Mouse (Mus musculus) 3T3-L1 (cell line): ENCODE measurements around the gene Hacd4.
"Not testable (repeated sequence)": the region's sequence is repeated elsewhere in the genome, so short reads cannot be mapped to it uniquely, and the experiment has no call there.

Source experiments
- DNase-seq: peaks from one replicate; pipeline ENCODE4 v3.0.0-alpha.2; 2015; ENCODE audit warnings: low read depth, low spot score

Gene Hacd4

DNA sequence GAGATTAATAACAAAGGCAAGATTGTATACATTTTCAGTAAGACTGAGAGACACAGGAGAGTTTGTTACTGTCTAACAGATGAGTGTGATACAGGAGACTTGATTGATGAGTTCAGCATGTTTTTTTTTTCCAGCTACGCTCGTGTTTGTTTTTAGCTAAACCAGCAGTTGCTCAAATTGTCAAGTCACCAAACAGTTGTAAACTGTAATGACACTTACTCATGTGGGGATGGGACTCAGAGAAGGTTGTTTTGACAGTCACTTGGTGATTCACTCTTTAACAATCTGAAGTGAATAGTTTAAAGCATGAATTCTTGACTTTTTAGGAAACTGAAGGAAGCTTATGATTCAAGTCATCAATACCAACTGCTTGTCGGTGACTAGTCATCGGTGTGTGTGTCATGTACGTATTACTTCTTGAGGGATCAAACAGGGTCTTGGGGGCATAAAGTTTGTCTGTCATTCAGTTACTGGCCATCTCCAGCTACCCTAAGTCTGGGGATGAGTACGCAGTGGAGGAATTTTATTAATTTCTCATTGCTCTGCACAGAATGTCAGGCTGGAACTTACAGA is 2.0 kb downstream of the Hacd4 start:
- peak; percentile 67 for DNase-seq

DNA sequence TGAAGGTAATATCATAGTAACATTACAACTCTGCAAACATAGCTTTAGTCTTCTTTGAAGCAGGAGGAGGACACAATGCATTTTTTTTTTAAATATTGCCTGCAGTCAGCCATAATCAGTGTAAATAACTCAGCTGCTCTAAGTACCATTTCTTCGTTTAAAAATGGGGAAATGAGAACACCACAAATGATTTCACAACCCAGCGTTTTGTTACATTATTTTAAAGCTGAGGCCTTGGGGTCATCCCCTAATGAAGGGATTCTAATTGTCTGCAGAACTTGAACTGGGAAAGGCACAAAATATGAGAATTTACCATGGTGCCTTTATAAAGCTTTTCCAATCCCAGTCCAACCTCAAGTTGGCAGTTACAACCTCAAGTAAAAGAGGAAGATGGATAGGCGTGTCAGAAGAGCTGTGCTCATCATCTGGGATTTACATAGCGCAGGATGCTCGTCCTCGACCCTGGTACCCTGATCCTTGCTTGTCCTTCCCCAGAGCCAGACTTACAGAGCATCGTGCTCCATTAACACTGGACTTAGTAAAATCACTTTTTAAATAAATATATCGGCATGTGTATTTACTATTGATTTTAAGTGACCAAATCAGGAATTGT is 6.2 kb downstream of the Hacd4 start:
- no peak for DNase-seq

DNA sequence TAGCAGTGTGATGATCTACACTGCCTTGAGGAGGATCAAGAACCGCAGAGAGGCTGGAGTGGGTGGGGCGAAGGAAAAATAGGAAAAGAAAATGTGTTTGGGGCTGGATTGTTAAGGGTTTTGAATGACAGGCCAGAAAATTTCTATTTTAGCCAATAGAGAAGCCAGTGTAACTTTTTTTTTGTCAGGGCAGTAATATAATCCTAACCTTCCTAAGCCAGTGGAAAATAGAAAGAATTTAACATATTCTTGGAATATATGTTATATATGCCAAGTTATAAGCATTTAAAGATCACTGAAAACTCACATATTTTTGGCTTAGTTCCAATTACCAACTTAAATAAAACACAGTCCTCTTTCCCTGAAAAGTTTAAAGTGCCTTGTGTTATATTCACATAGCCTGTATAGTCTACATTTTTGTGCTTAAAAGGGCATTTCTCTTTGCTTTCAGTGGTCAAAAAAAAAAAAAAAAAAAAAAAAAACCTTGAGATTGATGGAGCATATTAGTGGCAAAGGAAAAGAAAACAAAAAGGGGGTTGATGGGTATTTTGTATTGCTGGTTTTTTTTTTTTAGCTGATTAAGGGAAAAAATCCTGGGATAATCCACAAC is 11.0 kb downstream of the Hacd4 start:
- no peak for DNase-seq

DNA sequence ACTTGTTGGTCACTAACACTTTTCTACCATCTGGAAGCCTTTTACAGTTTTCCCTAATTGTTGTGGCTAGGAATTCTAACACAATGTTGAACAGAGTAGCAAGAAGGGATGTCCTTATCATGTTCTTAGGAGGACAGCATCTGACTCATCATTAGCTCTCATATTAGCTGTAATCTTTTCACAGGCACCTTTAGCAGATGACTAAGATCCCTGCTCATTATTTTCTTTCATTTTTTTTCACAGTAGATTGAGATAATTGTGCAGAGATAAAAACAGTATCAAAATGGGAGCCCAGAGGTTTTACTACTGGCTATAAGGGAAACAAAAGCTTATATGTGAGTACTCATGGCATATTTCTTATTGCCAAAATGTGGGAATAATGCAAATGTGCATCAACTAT is 14.2 kb downstream of the Hacd4 start:
- no peak for DNase-seq

DNA sequence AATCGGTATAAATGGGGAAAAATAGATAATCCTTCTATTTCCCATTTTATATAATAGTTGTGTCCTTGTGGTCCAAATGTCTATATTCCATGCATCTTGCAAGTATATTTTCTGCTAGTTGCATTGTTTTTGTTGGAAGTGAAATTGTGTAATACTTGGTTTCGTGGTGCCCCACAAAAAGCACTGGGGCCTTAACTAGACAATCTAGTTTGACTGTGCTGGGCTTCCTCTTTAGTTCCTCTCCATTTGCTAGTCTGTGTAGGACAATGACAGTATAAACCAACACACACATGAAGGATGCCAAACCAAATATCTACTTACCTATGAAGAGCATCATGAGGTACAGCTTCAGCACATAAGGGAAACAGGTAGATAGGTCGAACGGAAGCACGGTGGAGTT is 19.4 kb downstream of the Hacd4 start:
- no peak for DNase-seq

DNA sequence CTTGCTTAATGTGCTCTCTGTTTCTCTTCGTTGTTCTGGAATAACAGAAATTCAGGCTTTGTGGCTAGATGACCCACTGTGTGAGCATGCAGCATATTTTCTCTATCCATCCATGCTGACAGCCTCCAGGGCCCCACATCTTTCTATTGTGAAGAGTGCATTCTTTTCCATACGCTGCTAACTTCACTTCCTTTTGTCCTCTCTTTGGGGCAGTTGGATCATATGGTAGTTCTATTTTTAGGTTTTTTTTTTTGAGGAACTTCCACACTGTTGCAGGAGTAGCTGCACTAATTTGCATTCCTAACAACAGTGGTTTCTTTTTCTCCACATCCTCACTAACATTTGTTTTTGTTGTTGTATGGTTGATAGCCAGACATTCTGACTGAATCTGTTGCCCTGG is 23.7 kb downstream of the Hacd4 start:
- peak; percentile 32 for DNase-seq

DNA sequence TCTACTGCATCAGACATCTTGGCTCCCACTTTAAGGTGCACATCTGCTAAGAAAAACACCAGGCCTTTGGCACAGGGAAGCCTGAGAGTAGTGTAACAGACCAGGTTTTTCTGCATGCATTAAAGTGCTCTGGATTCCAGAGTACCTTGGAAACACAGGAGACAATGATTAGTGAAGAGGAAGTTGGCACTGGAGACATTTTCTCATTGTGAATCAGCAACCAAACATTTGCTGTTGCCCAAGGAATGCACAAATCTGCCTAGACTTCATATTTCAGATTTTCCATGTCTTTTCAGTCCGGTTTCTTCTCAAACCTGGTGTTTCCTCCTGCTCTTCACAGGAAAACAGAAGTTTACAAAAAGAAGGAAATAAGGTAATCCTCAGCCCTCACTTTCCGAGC is 26.4 kb downstream of the Hacd4 start:
- DNase-seq: peak; percentile 90

DNA sequence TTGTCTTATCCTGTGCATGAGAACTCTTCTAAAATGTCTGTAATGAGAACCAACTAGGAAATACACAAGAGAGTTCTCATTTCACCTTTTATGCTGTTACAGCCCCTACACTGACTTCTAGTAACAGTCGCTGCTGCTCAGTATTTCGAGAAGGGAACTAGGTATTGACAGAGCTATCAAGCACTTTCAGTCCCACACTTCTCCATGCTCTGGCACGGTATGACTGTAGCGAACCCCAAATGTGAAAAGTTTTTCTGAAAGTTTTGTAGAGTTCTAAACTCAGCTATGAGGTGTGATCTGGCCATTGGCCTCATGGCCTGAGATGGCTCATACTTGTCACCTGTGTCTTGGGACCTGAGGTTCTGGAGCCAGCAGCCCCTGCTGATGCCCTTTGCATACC is 29.4 kb downstream of the Hacd4 start:
- no peak for DNase-seq

DNA sequence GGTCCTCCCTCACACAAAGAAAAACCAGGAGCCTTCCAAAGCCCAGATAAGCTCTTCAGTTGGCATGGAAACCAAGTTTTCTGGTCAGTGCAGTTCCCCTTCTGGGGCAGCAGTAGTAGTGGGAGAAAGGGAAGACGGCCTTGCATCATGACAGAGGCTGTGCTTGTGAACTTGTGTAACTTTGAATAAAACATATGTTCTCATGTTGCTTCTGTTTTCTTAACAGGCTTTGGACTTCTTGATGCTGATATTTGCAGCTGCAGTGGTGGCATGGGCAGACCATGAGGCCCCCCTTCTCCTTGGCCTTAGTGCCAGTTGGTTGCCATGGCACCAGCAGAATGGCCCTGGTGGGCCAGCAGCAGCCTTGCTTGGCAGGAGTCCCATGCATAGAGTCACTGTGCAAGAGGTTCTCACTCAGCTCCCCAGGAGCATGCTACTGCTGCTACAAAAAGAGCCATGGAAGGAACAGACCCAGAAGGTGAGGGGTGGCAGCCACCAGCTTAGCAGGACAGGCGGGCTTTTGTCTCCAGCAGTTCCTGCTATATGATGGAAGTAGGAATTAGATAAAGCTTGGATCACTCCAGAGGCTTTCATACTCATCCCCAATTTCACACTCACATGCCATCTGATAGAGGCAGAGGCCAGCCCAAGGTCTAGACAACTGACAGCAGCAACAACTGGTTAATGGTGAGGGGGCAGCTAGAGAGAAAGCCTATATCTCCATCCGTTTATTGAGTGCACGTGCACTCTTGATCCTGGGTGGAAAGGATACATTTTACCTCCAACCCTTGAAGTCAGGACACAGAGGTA is 31.6 kb downstream of the Hacd4 start:
- DNase-seq: no peak

DNA sequence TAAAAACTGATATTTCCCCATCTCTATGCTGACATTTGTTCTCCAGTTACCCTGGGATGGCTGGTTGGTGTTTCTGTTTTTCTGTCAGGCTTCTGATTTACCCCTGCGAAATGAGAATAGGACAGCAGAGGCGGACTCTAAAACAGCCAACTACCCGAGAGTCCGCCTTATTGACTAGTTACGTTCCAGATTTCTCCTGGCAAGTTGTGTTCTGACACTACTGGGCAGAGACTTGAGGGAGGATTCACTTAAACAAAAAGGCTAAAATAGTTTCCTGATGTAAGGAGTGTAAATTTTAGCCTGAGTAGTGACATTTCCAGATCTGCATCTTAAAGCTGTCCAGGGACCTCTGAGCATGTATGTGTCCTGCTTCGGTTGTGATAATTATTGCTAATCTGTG is 35.8 kb downstream of the Hacd4 start:
- no peak for DNase-seq

DNA sequence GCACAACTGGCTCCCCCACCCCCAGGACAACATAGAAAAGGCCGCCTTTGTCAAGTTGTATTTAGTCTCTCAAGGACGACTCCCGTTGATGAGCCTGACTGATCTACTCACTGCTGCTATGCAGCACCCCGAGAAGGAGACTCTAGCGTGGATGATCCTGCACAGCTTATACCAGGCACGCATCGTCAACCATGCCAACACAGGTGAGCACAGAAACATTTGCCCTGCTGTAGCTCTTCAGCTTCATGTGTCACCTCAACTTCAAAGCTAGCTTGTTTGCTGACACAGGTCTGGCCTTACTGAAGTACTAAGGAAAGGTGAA is 37.8 kb downstream of the Hacd4 start:
- DNase-seq: no peak

DNA sequence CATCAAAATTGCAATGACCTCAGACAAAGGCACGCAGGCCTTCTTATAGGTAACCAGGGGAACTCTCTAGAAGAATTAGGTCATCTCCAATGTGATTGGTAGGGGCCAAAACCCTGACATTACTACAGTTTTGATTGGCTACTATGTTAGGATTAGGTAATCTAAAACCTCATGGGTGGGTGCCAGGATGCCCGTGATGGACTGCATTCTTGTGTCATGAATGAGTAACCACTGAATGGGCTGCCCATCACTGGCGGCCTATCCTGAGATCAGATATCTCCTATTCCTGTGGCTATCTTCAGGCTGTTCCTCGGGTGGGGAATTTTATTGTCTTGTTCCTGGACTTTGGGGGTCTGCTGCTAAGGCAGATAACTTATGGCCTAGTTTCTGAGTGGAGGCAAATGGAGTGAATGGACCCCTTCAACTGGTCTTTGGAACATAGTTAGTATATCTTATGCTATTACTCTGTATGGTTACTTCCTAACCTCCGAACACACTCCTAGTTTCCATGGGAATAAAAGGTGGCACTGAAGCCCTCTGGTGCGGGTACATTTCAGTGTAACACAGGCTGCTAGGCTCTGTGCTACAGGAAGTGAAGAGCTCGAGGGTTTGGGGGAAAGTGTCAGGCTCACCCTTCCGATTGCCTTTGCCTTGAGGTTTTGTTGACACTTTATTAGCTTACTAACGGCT is 38.3 kb downstream of the Hacd4 start:
- DNase-seq: peak; percentile 75

DNA sequence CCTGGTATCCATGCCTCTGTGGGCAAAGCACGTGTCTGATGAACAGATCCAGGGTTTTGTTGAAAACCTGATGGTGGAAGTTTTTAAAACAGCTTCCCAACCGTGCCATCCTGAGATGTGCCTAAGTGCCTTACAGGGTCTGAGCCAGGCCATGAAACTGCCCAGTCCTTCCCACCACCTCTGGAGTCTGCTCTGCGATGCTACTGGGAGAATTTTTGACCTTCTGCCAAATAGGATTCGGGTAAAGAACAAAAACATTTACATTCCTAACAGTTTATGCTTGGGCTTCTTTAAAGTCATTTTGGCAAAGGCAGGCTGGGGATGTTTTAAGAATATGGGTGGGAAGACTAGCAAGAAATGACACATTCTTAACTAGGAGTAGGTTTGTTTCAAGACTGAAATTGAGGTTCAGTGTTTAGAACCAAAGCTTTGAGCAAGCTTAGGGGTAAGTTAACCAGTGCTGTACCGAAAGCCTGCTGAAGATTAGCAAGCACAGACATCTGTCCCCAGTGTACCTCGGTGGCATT is 41.7 kb downstream of the Hacd4 start:
- DNase-seq: peak; percentile 74

DNA sequence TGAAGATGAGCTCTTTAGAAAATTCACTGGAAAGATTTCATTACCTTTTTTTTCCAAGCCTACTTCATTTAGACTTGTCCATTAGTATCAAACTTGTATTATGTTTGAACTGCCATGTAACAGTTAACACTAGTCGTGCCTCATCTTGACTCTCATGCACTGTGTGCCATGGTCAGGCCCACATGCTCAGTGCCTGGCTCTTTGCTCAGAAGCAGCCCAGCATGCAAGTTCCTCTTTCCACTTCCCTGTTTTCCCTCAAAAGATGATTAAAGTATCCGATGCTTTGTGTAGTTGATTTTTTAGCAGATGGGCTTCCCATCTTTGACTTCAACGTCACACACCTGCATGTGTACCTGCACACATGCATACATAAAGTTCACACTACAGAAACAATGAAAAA is 43.0 kb downstream of the Hacd4 start:
- no peak for DNase-seq

DNA sequence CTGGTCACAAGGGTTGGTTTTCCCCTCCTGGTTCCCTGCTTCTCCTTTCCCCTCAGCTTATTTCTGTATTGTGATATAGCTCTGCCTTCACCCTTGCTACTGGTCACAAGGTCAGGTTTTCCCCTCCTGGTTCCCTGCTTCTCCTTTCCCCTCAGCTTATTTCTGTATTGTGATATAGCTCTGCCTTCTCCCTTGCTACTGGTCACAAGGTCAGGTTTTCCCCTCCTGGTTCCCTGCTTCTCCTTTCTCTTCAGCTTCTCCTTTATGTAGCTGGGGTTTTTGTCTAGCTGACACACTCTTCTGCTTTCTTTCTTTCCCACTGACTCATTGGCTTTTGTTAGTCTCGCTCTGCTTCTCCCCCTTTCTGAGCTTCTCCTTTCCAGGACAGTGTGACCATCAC is 48.1 kb downstream of the Hacd4 start:
- not testable (repeated sequence) for DNase-seq

DNA sequence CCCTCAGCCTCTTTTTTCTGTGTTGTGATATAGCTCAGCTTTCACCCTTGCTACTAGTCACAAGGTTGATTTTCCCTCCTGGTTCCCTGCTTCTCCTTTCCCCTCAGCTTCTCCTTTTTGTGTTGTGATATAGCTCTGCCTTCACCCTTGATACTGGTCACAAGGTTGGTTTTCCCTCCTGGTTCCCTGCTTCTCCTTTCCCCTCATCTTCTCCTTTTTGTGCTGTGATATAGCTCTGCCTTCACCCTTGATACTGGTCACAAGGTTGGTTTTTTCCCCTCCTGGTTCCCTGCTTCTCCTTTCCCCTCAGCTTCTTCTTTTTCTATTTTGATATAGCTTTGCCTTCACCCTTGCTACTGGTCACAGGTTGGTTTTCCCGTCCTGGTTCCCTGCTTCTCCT is 48.7 kb downstream of the Hacd4 start:
- DNase-seq: no peak

DNA sequence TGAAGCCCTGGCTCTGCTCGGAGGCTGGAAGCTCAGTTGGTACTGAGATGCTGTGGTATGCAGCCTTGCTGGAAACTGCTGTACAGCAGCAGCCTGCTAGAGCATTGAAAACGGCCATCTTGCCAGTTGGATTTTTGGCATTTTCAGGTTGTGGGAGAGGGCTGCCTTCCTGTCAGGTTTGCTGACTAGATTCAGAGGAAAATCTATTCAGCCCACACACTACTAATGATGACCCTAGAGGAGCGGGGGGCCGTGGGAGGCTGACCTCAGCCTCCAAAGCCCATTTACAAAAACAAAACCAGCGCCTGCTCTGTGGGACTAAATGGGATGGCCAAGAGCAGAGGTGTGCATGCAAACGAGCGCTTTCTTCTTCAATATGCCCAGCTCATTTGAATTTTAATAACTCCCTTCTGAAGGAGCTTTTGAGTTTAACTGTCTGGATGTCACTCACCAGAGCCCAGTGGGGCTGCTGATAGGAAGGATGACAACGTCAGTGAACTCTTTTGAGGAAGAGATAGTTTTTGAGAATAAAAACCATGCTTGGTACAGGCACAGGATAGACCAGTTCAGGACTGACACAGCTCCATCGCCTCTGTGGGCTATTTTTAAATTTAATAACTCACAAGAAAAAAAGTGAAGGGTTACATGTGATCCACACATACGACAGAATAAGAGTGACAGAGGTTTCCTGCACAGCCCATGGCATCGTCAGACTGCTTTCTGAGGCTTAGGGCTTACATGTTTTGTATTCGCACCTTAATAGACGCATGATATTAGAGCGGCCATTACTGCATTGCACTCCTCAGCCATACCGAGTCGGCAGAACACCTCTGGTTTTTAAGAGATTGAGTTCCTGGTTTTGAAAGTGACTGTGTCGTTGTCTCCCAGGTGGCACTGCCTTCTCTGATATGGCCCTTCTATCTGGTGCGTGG is 66.2 kb downstream of the Hacd4 start:
- DNase-seq: no peak

DNA sequence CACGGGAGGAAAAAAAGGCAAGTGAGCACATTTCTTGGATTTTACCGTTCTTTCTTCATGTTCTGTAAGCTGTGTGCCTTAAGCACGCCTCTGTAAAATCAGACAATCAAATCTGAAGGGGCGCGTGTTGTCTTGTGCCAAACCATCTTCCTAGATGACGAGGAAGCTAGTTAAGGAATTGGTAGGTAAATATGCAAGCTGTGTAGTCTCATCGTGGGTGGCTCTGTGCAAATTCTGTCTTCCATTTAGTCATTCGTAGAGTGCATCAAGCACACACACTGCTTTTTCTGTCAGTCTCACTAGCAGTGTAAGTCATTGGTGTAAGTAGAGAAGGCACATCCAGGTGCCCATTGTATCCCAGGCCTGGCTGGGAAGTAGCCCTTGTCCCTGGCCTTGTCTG is 67.9 kb downstream of the Hacd4 start:
- no peak for DNase-seq

DNA sequence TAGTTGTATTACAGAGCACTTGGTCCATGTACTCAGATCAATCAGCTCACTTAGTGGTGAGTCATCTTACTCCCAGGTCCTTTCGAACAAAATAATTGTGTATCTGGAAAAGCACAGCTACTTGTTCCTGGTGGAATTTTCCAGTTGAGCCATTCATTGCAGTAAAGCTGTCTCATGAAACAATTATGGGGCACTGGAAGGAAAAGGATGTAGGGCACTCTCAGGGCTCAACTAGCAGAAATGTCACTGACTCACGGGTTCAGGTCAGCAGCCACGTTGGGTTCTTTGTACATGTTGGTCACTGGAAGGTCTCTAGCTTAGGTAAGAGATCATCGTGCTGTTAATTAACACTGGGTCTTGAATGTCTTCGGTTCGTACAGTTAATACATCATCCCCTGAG is 68.8 kb downstream of the Hacd4 start:
- peak; percentile 16 for DNase-seq

DNA sequence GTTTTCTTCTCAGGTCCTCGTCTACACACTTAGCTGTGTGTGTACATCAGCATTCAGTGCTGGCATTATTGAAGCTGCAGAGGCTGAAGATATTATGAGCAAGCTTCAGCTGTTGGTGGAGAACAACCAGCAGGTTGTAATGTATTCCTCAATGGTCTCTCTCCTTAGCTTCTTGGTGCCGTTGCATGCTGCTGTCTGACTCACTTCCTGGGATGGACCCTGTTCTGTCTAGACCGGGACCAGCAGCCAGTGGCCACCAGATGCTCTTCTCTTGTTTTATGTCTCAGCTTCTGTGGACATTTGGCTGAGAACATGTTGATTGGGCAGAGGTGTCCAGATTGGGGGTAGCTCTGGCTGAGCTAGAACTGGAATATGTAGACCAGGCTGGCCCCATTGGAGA is 81.3 kb downstream of the Hacd4 start:
- peak; percentile 22 for DNase-seq

DNA sequence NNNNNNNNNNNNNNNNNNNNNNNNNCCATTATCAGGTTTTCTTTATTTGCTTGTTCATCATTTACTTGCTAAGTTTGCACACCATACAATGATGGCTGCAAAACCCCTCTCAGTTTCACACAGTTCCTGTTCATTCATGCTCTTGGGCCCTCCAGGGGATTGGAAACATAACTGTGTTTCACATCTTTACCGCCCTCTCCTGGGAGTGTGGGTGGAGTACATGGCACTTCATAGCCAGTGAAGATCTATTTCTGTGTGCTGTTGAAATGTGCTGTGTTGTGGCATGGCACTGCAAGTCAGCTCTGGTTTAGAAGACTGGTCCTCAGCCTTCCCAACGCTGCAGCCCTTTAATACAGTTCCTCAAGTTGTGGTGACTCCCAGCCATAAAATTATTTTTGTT is 82.1 kb downstream of the Hacd4 start:
- DNase-seq: peak; percentile 42
